Mouse (Mus musculus) liver, embryonic 18 days (tissue): Measurements from ENCODE around the gene Bptf. TPM values are rescaled to one million over a fixed set of nuclear protein-coding genes. Genes with fewer than 3 reads are reported as not detected.

Source experiments
- polyA plus RNA-seq: library from polyadenylated mRNA; depleted of rRNA; stranded (reverse); fragments of >200 nt; gene quantifications from 2 replicates; pipeline ENCODE4 v1.2.3, GENCODE M21; 2012; rRNA removed

Bptf gene
- polyA plus RNA-seq, result 7.5 and 9.9 TPM in 2 replicates

DNA sequence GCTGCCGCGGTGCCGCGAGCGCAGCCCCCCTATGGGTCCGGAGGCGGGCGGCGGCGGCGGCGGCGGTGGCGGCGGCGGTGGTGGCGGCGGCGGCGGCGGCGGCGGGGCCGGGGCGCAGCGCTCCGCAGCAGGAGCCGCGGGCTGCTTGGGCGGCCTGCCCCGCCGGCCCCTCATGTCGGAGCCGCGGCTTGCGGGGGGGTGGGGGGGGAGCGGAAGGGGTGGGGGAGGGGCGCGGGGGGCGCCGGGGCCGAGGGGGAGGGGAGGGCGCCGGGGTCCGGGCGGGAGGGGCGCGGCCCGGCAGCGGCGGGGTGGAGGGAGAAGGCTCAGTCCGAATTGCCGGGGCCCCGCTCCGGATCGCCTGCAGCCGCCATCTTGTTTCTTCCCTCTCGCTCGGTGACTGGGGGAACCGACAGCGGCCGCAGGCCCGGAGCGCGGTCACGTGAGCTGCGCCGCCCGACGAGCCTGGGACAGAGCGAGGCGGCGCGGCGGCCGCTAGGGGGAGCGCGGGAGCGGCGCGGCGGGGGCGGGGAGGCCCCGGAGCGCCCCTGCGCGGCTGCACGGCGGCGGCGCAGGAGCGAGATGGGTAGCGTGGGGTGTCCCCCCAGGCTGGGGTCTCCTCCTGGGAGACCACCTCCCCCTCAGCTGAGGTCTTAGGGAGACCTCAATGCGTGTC, at the start of gene Bptf:
Gene Bptf (minus strand): TSS at position 379 of the 673 bp plus-strand sequence.

DNA sequence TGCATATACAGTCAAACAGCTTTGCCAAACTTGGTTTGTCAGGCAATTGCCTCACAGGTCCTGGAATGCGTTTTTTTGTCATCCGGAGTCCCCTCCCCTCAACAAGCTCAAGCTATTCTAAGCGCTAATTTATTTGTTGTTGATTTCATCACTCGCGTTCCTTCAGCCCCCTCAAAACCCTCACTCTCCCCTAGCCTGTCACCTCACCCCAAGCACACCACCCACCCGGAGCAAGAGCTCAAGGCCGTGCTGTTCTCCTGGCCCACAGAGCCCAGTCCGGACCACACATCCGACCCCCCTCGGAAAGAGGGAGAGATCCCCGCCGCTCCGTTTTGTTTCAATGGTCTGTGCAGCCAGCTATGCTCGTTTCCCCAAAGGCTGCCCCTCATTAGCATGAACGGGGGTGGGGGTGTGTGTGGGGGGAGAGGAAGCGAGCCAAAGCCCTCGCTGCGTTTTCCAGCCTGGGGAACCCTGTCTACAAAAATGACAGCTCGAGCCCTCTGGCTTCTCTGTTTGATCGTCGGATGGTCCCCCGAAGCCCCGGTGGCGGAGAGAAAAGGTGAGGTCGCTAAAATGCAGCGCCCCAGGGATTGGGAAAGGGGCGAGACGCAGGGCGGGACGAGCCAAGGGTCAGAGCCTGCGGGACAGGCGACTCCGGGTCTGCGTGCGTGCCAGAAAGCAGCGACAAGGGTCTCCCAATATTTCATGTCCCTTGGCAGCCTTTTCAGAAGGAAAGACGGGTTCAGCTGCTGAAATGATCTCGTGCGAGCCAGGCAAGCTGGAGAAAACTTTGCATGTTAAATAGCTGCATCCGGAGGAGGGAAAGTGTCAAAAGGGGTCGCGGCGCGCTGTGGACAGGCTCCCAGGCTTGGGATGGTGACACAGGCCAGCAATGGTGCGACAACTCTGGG, 106.3 kb downstream of the Bptf start, which contains the start of gene 1810010H24Rik:
Gene 1810010H24Rik (plus strand): TSS at position 271 of the 911 bp plus-strand sequence.

DNA sequence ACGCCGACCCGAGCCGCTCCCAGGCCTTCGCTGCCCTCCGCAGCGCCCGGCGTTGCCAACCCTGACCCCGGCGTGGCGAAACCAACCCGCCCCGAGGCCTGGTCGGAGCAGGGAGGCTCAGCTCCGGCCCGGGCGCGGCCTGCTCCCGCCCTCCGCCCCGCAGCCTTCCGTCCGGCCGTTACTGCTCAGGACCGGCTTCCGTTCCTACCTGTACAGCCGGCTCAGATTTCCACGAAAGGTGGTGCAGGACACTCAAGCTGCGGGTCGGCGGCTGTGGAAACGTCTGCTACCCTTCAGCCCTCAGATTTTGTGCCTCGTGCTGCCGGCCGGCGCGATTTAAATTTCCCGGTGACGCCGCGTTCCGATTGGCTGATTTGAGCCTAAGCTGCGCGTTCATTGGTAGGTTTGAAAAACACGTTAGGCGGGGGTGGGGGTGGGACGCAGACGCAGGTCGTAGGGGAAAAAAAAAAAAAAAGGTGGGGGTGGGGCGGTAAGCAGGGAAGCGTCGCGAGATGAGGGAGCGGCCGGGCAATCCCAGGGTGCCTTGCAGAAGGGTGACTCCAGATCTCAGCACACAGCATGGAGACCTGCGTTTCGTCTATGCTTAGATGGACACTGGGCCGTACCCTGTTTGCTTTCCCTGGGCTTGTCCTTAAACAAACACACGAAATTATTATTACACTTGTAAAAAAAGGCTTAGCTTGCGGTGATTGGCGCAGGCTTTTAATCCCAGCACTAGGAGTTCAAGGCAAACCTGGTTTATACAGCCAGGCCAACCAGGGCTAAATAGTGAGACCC, 132.6 kb downstream of the Bptf start, which contains the start of gene Kpna2:
Gene Kpna2 (minus strand): TSS at position 391 of the 798 bp plus-strand sequence.

Other genes starting within 250 kb of the Bptf start
- 5.7 and 7.0 TPM in 2 replicates for gene Smurf2, start 211.4 kb downstream of the Bptf start, polyA plus RNA-seq
- gene Kpna2, start 132.6 kb downstream of the Bptf start, polyA plus RNA-seq, result 81.7 and 88.0 TPM in 2 replicates
- gene 1810010H24Rik, start 106.4 kb downstream of the Bptf start, polyA plus RNA-seq, result 14.3 and 18.4 TPM in 2 replicates
- 7.2 and 7.8 TPM in 2 replicates for gene Nol11, start 57.3 kb upstream of the Bptf start, polyA plus RNA-seq